Mouse (Mus musculus): ENCODE measurements around the gene Rab3a.
A peak's percentile ranks its signal among the peaks of the same experiment; 100 is the strongest.

Gene Rab3a

GRCm38 (mm10) chr8:70762118-70762517 lies 7.6 kb downstream of the Rab3a start:
- no peak for TF ChIP-seq GATA4 (IDR thresholded peaks at IDR 0.05; ENCODE audit: insufficient replicate concordance, low read length)

- no peak for TF ChIP-seq GATA4 (IDR thresholded peaks at IDR 0.05; ENCODE audit: insufficient replicate concordance, low read length)
Observed at GRCm38 (mm10) chr8:70763354-70763753, 8.9 kb downstream of the Rab3a start.

GRCm38 (mm10) chr8:70764026-70764425 lies 9.5 kb downstream of the Rab3a start:
- TF ChIP-seq GATA4 (IDR thresholded peaks at IDR 0.05; ENCODE audit: insufficient replicate concordance, low read length), result peak; percentile 69; the same call in 1 of the 2 replicates

- TF ChIP-seq GATA4 (IDR thresholded peaks at IDR 0.05; ENCODE audit: insufficient replicate concordance, low read length), result no peak
Observed at GRCm38 (mm10) chr8:70764676-70765075, 10.2 kb downstream of the Rab3a start.

- no peak for TF ChIP-seq GATA4 (IDR thresholded peaks at IDR 0.05; ENCODE audit: insufficient replicate concordance, low read length)
Observed at GRCm38 (mm10) chr8:70765329-70765728, 10.8 kb downstream of the Rab3a start.

DNA sequence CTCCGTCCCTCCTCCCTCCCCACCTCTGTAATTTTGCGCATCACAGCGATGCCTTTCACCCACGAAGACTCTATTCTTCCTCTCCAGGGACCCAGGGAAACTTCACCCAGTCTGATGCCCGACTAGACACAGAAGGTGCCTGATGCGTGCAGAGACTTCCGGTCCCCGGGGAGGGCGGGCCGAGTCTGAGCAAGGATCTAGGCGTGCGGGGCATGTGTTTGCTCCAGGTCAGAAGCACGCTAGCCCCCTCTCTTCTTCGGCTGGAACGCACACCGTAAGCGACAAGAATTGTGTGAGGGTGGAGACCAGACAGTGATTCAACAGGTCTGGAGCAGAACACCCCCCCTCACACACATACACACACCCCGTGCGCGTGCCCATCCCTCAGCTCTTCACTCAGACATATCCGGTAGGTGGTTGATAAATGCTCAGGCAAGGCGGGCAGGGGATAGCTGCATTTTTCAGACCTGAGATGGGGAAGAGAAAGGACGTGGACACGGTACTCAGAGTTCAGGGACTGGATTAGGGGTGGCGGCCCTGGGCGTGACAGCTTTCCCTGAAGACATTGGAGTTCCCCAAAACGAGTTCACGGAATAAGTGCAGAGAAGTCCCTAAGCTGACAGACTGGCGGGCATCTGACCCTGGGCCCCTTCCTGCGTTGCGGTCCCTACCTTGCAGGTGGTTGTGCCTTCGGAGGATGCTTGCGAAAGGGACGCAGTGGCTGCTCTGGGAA lies 11.5 kb downstream of the Rab3a start:
- no peak for TF ChIP-seq GATA4 (IDR thresholded peaks at IDR 0.05; ENCODE audit: insufficient replicate concordance, low read length)

GRCm38 (mm10) chr8:70766571-70767440 lies 12.3 kb downstream of the Rab3a start:
- TF ChIP-seq GATA4 (IDR thresholded peaks at IDR 0.05; ENCODE audit: insufficient replicate concordance, low read length), result no peak

- TF ChIP-seq GATA4 (IDR thresholded peaks at IDR 0.05; ENCODE audit: insufficient replicate concordance, low read length), result no peak
Observed at GRCm38 (mm10) chr8:70767503-70767902, 13.0 kb downstream of the Rab3a start.

DNA sequence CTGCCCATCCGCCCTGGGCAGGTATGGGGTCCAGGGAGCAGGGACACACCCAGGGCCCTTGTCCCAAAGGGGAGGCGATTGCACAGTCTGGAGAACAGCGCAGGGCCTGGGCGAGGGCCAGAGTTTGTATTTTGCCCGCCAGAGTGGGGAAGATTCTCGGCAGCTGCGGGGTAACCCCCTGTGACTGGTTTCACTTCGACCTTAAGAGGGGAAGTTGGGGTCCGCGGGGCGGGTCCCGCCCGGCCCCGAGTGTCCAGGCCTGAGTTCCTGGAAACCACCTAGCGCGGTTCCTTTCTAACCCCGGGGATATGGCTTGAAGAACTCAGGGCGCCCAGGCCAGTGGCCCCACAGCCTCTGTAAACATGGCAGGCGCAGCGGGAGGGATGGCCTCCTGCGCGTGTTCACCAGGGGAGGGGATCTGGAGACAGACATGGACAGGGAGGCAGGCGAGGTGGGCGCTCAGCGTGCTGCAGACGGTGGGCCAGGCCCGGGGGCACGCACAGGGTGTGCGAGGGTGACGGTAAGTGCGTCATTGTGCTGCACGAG lies 13.8 kb downstream of the Rab3a start:
- TF ChIP-seq GATA4 (IDR thresholded peaks at IDR 0.05; ENCODE audit: insufficient replicate concordance, low read length), result no peak

- no peak for TF ChIP-seq GATA4 (IDR thresholded peaks at IDR 0.05; ENCODE audit: insufficient replicate concordance, low read length)
Observed at GRCm38 (mm10) chr8:70768956-70769355, 14.5 kb downstream of the Rab3a start.

DNA sequence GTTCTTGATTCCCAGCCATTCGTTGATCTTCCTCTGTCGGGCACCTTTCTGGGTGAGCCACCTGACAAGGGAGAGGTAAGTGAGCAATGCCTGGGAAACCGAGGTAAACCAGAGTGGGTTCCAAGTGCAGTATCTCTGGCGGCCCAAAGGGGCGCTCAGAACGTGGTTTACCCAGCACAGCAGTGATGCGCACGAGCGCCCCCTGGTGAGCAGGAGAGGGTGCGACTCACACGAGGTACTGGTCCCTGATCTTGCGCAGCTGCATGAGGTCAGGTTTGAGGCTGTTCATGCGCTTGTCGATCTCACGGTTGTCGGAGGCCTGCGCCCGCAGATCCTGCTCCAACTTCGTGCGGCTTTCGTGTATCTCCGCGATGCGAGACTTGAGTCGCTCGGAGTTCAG lies 14.9 kb downstream of the Rab3a start:
- TF ChIP-seq GATA4 (IDR thresholded peaks at IDR 0.05; ENCODE audit: insufficient replicate concordance, low read length), result no peak

DNA sequence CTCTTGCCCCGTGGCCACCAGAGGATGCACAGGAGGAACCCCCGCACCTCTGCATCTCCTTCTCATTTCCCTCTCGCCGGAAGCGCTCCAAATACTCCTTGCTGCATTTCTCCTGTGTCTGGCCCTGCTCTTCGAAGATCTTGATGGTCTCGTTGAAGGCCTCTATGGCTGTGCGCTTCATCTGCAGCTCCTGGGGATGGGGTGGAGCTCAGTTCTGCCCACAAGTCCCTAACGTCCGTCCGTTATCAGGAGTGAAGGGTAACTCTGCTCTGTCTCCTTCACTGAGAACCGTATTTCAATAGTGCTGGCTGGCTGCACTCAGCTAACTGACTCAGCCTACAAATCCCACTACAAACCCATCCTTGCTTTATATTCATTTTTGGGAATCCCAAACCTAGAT lies 15.4 kb downstream of the Rab3a start:
- TF ChIP-seq GATA4 (IDR thresholded peaks at IDR 0.05; ENCODE audit: insufficient replicate concordance, low read length), result no peak

GRCm38 (mm10) chr8:70770748-70771147 lies 16.3 kb downstream of the Rab3a start:
- TF ChIP-seq GATA4 (IDR thresholded peaks at IDR 0.05; ENCODE audit: insufficient replicate concordance, low read length), result no peak

DNA sequence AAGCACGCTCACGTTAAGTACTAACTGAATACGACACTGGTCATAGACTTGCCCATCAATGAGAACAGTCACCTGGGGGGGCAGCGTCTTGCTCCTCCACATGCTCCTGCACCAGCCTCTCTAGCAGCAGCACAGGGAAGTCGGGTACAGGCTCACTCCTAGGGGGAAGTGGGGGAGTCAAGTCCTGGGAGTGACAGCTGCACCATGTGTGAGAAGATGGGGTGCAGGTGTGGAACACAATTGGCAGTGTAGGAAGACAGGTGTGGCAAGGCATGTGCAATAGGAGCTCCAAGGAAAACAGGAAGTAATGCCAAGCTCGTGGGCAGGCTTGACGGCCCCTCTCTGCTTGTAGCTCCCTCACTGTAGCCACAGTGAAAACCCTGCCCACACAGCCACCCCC lies 16.7 kb downstream of the Rab3a start:
- no peak for TF ChIP-seq GATA4 (IDR thresholded peaks at IDR 0.05; ENCODE audit: insufficient replicate concordance, low read length)

GRCm38 (mm10) chr8:70772075-70772474 lies 17.6 kb downstream of the Rab3a start:
- TF ChIP-seq GATA4 (IDR thresholded peaks at IDR 0.05; ENCODE audit: insufficient replicate concordance, low read length), result no peak

DNA sequence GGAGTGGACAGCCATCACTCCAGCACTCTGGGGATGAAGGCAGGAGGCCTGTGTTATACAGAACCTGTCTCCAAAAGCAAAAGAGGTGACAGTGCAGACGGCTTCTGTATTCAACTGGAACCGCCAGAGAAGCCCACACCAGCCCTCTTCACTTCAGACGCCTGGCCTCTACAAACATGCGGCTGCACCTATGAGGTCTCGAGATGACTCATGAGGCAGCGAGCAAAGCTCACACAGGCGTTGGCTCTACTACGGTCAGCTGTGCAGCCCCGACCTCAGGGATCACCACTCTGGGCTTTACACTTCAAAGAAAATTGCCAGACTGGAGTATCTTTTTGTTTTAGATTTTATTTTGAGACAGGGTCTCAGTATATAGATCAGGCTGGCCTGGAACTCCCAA lies 18.4 kb downstream of the Rab3a start:
- TF ChIP-seq GATA4 (IDR thresholded peaks at IDR 0.05; ENCODE audit: insufficient replicate concordance, low read length), result no peak

All from liver, adult (tissue).